Mouse (Mus musculus) liver, embryonic 14.5 days (tissue): ENCODE data around the gene Bcdin3d.

Source experiments
- CTCF ChIP-seq: IDR thresholded peaks from 2 replicates; pipeline ENCODE4 v1.5.1; 2016; ENCODE audit warnings: antibody characterized with exemption, low read depth, control low read depth
- EP300 ChIP-seq: IDR thresholded peaks from 2 replicates; pipeline ENCODE4 v1.6.1; 2016; ENCODE audit warnings: antibody characterized with exemption, low read depth

GRCm38 (mm10) chr15:99475814-99476213, 1.3 kb upstream of the Bcdin3d start:
- no peak for TF ChIP-seq CTCF
- TF ChIP-seq EP300 = no peak
